Mouse (Mus musculus) liver, embryonic 14.5 days (tissue): ENCODE measurements around the gene Tcf21. TPM values are rescaled to one million over a fixed set of nuclear protein-coding genes. Genes with fewer than 3 reads are reported as not detected.

Experiments
- ATAC-seq: fragments of 200-750 bp; cut with Nextera tagmentation; 2 replicates; pipeline ENCODE4 v1.8.0; 2017; ENCODE audit warnings: moderate number of reproducible peaks, mild to moderate bottlenecking, moderate library complexity; ENCODE audit not compliant: insufficient read depth
- DNase-seq, 3 experiments: peaks; one replicate each; pipeline ENCODE4 v3.0.0-alpha.2; 2012 to 2013; ENCODE audit warnings: low read depth in 3 of 3, low spot score in 3 of 3
- H3K27ac ChIP-seq: fragments of 300-500 bp; sonication (generic); 2 replicates; pipeline ENCODE4 v1.5.1; 2014; ENCODE audit warnings: moderate library complexity, mild to moderate bottlenecking, control low read depth, inconsistent platforms
- H3K27me3 ChIP-seq: fragments of 300-500 bp; sonication (generic); 2 replicates; pipeline ENCODE4 v1.6.1; 2014; ENCODE audit warnings: mild to moderate bottlenecking, low read length, moderate library complexity; ENCODE audit not compliant: control insufficient read depth, insufficient read depth
- H3K36me3 ChIP-seq: fragments of 300-500 bp; sonication (generic); replicated peaks from 2 replicates; pipeline ENCODE4 v1.6.1; 2014; ENCODE audit warnings: low read depth; ENCODE audit not compliant: control insufficient read depth, insufficient read depth
- H3K4me1 ChIP-seq, 2 experiments: fragments of 200-500 bp in 1 of 2; fragments of 300-500 bp in 1 of 2; sonication (generic) in 1 of 2; replicated peaks; 2 replicates each; pipeline ENCODE4 v1.6.1; 2012 to 2014; ENCODE audit warnings: antibody characterized with exemption in 1 of 2, inconsistent platforms in 1 of 2, low read length in 1 of 2; ENCODE audit not compliant: control insufficient read depth in 2 of 2, insufficient read depth in 2 of 2
- H3K4me2 ChIP-seq: fragments of 300-500 bp; sonication (generic); 2 replicates; pipeline ENCODE4 v1.6.1; 2014; ENCODE audit warnings: low read depth, mild to moderate bottlenecking, control low read depth, moderate library complexity
- H3K4me3 ChIP-seq, 2 experiments: fragments of 200-500 bp in 1 of 2; fragments of 300-500 bp in 1 of 2; sonication (generic) in 1 of 2; 2 replicates each; pipeline ENCODE4 v1.5.1; 2012 to 2014; ENCODE audit warnings: low read depth in 2 of 2, low read length in 2 of 2, mild to moderate bottlenecking in 2 of 2, control low read depth in 1 of 2, inconsistent platforms in 1 of 2, moderate library complexity in 1 of 2; ENCODE audit not compliant: insufficient read depth in 1 of 2
- H3K9ac ChIP-seq: fragments of 300-500 bp; sonication (generic); replicated peaks from 2 replicates; pipeline ENCODE4 v1.6.1; 2014; ENCODE audit warnings: mild to moderate bottlenecking, control low read depth, moderate library complexity
- H3K9me3 ChIP-seq: fragments of 300-500 bp; sonication (generic); 2 replicates; pipeline ENCODE4 v1.6.1; 2016; ENCODE audit warnings: low read length, mixed read lengths; ENCODE audit not compliant: control insufficient read depth
- CTCF ChIP-seq: IDR thresholded peaks from 2 replicates; pipeline ENCODE4 v1.5.1; 2016; ENCODE audit warnings: antibody characterized with exemption, low read depth, control low read depth
- EP300 ChIP-seq: IDR thresholded peaks from 2 replicates; pipeline ENCODE4 v1.6.1; 2016; ENCODE audit warnings: antibody characterized with exemption, low read depth
- WGBS: fragments of 180-500 bp; shearing (Covaris S2); extraction: QIAGEN DNeasy Blood & Tissue Kit; methylation state at CpG from one replicate; pipeline ENCODE4 v1.1.7; 2014; ENCODE audit not compliant: insufficient replicate concordance; 5-methylcytosine and 5-hydroxymethylcytosine counted together
- polyA plus RNA-seq, 2 experiments: library from polyadenylated mRNA; depleted of rRNA in 1 of 2; stranded (reverse) in 1 of 2; unstranded in 1 of 2; fragments of >200 nt; fragmentation: Nextera tagmentation in 1 of 2; extraction: Ambion mirVana in 1 of 2; gene quantifications; 2 replicates each; pipeline versions ENCODE4 v1.2.1 to v1.2.3; 2012 to 2014

The Tcf21 gene
- polyA plus RNA-seq, 2 experiments: 4.2 to 4.5 TPM

GRCm38 (mm10) chr10:22775456-22775855, 44.5 kb downstream of the Tcf21 start:
- no peak for DNase-seq
- H3K4me1 ChIP-seq: no peaks in the 10 kb centered on the region
- H3K4me2 ChIP-seq: no peak overlapping the region
- no peak overlapping the region for H3K27ac ChIP-seq
- H3K9me3 ChIP-seq: no peaks in the 10 kb centered on the region
- no peak overlapping the region for H3K4me3 ChIP-seq
- no peaks in the 10 kb centered on the region for H3K36me3 ChIP-seq
- no peaks in the 10 kb centered on the region for H3K27me3 ChIP-seq
- TF ChIP-seq CTCF (no peak), EP300 (no peak)
- H3K9ac ChIP-seq: no peak overlapping the region
- WGBS: 49% methylated on average over 2 of the region's 2 CpGs
- ATAC-seq: no peak

GRCm38 (mm10) chr10:22774626-22775025, 45.3 kb downstream of the Tcf21 start:
- no peak overlapping the region for H3K9ac ChIP-seq
- TF ChIP-seq CTCF (no peak), EP300 (no peak)
- no peak overlapping the region for H3K4me3 ChIP-seq
- ATAC-seq (no peak), DNase-seq (no peak)
- H3K27me3 ChIP-seq: no peaks in the 10 kb centered on the region
- no peaks in the 10 kb centered on the region for H3K9me3 ChIP-seq
- no peaks in the 10 kb centered on the region for H3K36me3 ChIP-seq
- no peaks in the 10 kb centered on the region for H3K4me1 ChIP-seq
- no peak overlapping the region for H3K27ac ChIP-seq
- WGBS: 59% methylated on average over 3 of the region's 3 CpGs
- H3K4me2 ChIP-seq: no peak overlapping the region

Other genes starting within 250 kb of the Tcf21 start
- 0.02 and 0.03 TPM in 2 replicates for gene Slc2a12, start 175.2 kb downstream of the Tcf21 start, polyA plus RNA-seq (2012; rRNA removed)
- not detected in 2 replicates for gene Slc2a12, start 175.2 kb downstream of the Tcf21 start, polyA plus RNA-seq (2014; fragmentation: Nextera tagmentation; extraction: Ambion mirVana)
- 3.9 and 6.5 TPM in 2 replicates for gene Tbpl1, start 88.2 kb downstream of the Tcf21 start, polyA plus RNA-seq (2012; rRNA removed)
- gene Tbpl1, start 88.2 kb downstream of the Tcf21 start, polyA plus RNA-seq (2014; fragmentation: Nextera tagmentation; extraction: Ambion mirVana): 16.3 and 17.6 TPM in 2 replicates